Mouse (Mus musculus) yolk sac, embryonic 10.5 days (tissue): ENCODE results near the gene Lins1.

Source experiments
- DNase-seq: peaks from one replicate; pipeline ENCODE4 v3.0.0-alpha.2; 2017; ENCODE audit warnings: low spot score

The Lins1 gene

GRCm38 (mm10) chr7:66689620-66690360 is at the start of gene Lins1:
Gene Lins1 (plus strand): TSS chr7:66689889.
- DNase-seq = peak; percentile 100

GRCm38 (mm10) chr7:66645736-66646135 is 44.0 kb upstream of the Lins1 start:
- DNase-seq = no peak

- DNase-seq = no peak
Observed at GRCm38 (mm10) chr7:66649181-66649580, 40.5 kb upstream of the Lins1 start.

DNA sequence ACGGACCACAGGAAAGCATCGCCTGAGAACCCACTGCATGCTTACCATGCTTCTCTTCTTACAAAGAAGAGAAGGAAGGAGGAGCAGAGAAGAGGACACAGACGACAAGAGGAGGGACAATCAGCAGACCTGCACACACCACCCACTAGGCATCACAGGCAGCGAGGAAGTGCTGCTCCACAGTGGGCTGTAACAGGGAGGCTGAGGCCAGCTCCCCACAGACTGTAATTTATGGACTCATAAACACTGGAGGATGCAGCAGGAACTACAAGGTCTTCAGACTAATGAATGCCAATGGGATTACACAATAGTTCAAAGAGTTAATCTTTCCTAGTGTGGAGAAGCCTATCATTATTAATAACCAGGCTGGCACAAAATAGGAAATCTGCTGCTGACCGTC is 38.8 kb upstream of the Lins1 start:
- no peak for DNase-seq

- no peak for DNase-seq
Observed at GRCm38 (mm10) chr7:66652216-66652615, 37.5 kb upstream of the Lins1 start.

DNA sequence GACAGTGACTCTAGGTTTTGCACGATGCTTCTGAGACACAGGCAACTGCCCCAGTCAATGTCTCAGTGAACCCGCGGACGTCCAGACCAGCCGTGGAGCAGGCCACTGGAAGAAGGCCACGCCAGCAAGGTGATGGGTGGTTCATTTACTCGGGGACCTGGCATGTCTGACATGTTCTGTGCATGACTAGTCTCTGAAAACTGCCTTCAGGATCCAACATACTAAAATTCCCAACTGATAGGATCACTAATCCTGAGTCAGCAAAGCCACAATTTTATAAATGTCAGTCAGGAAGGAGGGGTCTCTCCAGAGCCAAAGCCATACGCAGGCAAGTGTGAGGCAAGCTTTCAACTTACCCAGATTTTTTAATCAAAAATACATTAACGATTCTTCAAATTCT is 36.1 kb upstream of the Lins1 start:
- DNase-seq = no peak

DNA sequence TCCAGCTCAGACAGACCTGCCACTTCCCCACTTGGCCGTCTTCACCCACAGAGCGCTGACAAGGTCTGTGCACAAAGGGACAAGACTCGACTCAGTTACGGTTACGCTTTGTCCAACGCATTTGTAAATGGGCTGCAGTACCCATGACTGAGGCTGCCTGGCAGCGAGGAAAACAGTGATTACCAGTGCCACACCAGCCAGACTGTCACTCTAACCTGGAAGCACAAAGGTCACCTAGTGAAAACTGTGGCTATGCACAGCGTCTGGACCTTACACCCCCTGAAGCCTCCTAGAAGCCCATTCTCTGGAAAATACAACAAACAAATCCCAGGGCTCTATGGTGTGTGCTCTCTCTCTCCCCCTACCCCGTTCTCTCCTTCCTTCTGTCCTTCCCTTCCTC is 34.2 kb upstream of the Lins1 start:
- no peak for DNase-seq

GRCm38 (mm10) chr7:66660291-66660690 is 29.4 kb upstream of the Lins1 start:
- no peak for DNase-seq

DNA sequence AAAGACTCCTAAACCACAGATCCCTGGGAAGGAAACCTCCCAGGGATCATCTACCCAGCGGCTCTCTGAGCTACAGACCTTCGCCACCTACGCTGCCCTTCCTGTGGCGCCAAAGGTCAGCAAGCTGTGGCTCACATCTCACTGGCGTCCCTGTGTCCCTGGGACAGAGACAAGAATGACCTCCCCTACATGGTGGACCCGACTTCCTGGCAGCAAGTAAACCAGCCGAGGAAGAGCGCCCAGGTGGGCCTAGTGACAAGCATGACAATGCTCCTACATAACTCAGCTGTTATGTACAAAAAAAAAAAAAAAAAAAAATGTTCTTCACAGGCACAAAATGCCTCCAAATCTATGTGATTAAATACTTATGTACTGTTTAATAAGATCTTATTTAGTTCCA is 28.7 kb upstream of the Lins1 start:
- no peak for DNase-seq

DNA sequence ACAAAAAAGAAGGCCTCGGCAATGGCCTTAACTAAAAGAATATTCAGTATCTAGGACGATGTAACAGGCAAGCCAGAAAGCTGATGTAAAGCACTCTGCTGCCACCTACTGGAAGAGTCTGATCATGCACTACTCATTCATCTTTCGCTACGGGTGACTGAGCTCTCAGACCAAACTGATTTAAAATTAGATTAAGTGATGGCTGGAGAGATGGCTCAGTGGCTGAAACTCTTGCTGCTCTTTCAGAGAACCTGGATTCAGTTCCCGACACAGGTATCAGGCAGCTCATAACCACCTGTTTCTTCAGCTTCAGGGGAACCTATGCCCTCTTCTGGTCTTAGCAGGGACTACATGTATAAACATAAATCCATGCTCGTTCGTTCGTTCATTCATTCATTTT is 28.1 kb upstream of the Lins1 start:
- DNase-seq = peak; percentile 66

DNA sequence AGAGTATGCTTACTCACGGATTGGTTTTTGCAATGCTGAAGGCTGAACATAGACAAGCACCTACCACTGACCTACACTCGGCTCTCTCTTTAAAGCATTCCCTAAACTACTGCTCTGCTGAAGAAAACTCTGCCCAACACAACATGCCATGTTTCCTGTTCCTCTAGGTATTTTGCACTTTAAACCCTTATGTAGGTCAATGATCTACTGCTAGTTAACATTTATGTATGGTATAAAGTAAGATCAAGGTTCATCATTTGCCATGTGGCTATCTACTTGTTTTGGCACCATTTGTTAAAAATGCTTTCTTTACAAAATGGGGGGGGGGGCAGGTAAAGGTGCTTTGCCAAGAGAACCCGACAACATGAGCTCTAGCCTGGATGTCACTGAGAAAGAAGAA is 26.1 kb upstream of the Lins1 start:
- no peak for DNase-seq

DNA sequence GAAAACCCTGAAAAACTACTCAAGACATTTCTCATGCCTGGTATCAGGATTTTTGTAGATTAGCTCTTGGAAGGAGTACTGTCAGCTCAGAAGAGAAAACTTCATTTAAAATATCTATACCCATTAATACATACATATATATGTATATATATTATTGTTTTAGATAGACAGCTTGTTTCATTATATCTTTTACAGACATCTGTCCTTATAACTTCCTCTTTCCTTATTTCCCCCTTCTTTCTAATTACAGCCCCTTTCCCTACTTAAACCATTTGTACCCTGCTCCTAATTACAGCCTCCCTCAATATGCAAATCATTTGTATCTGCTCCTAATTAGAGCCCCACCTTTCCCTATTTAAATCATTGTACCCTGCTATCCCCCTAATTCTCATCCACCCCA is 22.6 kb upstream of the Lins1 start:
- no peak for DNase-seq

DNA sequence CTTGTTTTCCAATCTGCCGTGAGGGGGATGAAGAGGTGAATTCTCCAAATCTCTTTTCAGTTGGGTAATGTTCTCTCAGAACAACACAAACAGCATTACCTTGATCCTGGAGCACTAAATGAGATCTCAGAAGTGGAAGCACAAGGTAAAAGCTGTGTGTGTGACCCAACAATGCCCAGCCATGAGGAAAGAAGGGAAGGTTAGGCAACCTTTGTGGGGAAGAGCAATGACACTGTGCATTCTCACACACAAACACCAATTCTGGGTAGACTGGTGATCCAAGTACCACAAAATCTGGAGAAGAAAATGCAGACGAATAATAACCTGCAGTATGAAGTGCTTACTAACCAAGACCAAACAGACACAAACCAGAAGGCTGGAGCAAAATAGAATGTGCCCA is 13.9 kb upstream of the Lins1 start:
- DNase-seq = no peak

GRCm38 (mm10) chr7:66682119-66682863 is 7.4 kb upstream of the Lins1 start:
- DNase-seq = no peak

- no peak for DNase-seq
Observed at GRCm38 (mm10) chr7:66688721-66689120, 968 bp upstream of the Lins1 start.

DNA sequence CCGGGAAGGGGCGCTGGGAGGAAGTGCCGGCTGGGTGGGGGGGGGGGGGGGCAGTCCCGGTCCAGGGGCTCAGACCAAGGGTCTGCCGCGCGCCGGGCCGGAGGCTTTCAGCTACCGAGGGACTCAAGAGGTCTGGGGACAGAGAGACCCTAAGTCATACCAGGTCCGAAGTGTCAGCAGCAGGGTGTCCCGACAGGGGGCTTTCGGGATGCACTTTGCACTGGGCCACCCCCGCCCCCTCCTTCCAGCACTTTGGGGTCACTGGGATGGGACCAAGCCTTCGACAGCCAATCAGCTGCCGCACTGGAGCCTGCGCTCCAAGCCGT is 432 bp upstream of the Lins1 start, which contains the start of gene Asb7:
Gene Asb7, minus strand, starts transcription at position 303 of the 326 bp plus-strand sequence.
- DNase-seq = no peak

DNA sequence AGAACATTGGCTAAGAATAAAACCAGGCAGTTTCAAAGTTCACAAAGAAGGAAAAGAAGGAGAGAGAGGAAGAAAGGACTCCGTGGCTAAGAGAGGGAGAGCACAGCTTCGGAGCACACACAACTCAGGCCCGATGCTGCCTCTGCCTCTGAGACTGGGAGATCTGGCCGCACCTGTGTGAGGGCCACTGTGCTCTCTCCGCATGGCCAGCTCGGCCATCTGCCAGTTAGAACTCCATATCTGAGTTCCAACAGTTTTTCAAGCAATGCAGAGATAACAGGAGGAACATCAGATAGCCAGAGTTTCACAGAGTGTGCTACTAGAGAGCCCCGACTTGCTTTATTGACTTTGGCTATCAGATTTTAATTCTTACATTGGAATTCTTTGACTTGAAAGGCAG is 4.8 kb downstream of the Lins1 start:
- no peak for DNase-seq

- no peak for DNase-seq
Observed at GRCm38 (mm10) chr7:66702721-66703120, 13.0 kb downstream of the Lins1 start.

- no peak for DNase-seq
Observed at GRCm38 (mm10) chr7:66704631-66705030, 14.9 kb downstream of the Lins1 start.

DNA sequence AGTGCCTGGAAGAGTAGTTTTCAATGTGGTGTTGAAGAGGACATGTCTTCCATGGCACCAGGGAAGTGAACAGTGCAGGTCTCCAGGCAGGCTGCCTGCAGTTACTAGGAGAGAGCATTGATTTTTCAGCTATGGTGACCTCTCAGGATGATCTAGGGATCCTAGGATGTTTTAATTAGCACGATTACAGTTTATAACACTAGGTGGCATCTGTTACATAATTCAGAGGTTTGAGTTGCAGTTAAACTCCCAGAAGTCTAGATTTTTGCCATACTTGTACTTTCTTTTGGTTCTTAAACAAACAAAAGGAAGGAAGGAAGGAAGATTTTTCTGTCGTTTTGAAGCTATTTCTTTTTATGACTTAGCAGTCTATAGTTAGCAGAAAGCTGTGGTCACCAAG is 21.5 kb downstream of the Lins1 start:
- DNase-seq = no peak

GRCm38 (mm10) chr7:66724514-66724913 is 34.8 kb downstream of the Lins1 start:
- DNase-seq = no peak

GRCm38 (mm10) chr7:66724954-66725353 is 35.3 kb downstream of the Lins1 start:
- DNase-seq = no peak

- DNase-seq = no peak
Observed at GRCm38 (mm10) chr7:66728072-66728471, 38.4 kb downstream of the Lins1 start.

DNA sequence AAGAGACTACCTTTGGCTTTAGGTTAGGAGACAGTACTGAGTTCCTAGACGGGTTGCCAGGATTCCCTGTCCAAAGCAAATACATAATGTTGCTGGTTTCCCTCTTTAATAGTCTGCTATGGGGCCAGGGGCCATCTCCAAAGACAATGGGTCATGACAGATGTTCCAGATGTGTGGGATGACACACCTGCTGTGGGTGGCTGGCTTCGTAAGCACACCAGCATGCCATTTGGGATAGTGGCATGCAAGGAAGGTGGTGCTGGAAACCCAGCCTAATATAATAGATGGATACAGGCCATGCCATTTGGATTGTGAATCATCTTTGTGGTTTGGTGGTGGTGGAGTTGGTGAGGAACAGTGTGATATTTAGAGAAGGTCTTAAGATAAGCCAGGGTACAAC is 39.5 kb downstream of the Lins1 start:
- no peak for DNase-seq
